Mouse (Mus musculus): ENCODE results near the gene Carnmt1.
"Not testable (repeated sequence)": the region's sequence is repeated elsewhere in the genome, so short reads cannot be mapped to it uniquely, and the experiment has no call there.

GRCm38 (mm10) chr19:18713357-18713756 is 42.8 kb downstream of the Carnmt1 start:
- not testable (repeated sequence) for TF ChIP-seq CTCF (IDR thresholded peaks at IDR 0.05; ENCODE audit: extremely low read depth, insufficient read depth, insufficient read length, insufficient replicate concordance); POLR2A (IDR thresholded peaks at IDR 0.05; ENCODE audit: low read depth, low read length)
